Mouse (Mus musculus) lung, postnatal 14 days (tissue): Measurements from ENCODE around the gene Fmc1.
"Not testable (repeated sequence)": the region's sequence is repeated elsewhere in the genome, so short reads cannot be mapped to it uniquely, and the experiment has no call there.

Experiments used
- DNase-seq: peaks from one replicate; pipeline ENCODE4 v3.0.0; 2021

Gene Fmc1

DNA sequence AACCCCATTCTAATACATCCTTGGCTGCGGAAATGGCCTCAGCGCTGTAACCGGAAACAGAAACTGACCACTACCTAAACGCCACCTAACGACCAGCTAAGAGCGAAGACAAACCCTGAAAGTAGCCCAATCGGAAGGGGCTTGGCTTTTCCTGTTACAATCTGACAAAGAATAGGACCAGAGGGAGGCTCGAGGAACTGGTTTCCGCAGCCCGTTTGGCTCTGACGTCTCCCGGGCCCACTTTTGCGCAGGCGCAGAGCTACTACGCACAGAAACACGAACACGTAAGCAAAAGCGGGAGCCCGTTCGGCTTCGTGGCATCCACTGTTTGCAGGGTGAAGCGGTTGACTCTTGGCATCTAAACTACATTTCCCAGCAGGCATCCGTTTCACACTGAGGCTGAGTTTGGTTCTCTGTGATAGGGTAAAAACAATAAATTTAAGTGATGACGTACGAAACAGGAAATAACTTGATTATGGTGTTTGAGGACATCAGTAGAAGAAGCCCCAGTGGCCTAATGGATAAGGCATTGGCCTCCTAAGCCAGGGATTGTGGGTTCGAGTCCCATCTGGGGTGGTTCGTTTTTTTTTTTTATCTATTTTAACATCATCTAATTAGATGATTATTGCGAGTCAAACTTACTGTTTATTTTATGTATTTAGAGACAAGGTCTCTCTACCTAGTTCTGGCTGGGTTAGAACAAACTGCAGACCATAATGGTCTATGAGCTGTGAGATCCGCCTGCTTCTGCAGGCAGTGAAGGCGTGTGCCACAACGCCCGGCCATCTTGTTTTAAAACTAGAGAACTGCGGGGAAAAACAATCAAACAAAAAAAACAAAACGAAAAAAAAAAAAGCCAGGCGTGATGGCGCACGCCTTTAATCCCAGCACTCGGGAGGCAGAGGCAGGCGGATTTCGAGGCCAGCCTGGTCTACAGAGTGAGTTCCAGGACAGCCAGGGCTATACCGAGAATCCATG is at the start of gene Fmc1:
Gene Fmc1, plus strand, starts transcription at position 75 of the 978 bp plus-strand sequence.
- peak; percentile 96 for DNase-seq

DNA sequence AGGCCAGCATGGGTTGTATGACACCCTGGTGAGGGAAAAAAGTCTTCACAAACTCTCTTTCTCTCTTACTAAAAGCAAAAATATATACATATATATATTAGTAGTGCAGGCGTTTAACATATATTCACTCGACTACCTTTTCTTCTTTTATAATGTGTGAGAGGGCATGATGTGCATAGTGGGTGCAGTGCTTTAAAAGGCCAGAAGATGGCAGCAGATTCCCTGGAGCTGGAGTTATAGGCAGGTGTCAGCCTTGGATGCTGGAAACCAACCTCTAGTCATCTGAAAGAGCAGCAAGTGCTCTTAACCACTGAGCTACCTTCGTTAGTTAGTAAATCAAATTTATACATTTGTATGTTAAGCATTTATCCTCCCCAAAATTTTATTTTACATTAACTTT is 40.8 kb upstream of the Fmc1 start:
- peak; percentile 63 for DNase-seq

DNA sequence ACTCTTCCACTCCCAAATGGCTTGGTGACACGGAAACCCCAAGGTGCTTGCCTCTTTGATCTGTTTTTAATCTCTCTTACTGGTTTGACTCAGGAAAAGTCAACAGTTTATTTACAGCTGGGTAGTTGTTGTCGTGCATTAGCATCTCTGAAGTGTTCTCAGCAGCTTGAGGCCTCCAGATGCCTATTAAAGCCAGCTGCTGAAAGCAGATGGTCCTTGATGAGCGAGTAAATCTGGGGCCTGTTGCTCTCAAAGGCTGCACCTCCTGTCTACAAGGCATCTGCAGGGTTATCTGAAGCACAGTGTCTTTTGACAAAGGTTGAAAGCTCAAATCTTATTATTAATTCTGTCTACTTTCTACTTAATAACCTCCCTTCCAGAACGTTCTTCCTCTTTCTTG is 37.7 kb upstream of the Fmc1 start:
- DNase-seq: no peak

DNA sequence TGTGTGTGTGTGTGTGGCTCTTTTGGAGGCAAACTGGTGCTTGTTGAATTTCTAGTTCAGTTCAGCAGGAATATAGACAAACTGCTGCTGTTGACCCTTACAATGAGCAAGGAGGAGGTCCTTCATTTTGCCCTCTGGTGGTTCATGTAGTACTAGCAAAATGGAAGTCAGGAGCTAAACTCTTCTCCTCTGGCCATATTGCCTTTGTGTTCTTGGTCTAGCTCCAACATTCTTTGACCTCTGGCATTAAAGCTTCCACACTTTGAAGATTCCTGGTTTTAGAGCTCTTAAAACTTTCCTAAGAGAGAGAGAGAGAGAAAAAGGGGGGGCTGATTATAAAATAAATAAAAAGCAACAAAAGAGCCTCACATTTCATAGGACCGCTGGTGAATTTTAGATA is 21.2 kb upstream of the Fmc1 start:
- DNase-seq: no peak

DNA sequence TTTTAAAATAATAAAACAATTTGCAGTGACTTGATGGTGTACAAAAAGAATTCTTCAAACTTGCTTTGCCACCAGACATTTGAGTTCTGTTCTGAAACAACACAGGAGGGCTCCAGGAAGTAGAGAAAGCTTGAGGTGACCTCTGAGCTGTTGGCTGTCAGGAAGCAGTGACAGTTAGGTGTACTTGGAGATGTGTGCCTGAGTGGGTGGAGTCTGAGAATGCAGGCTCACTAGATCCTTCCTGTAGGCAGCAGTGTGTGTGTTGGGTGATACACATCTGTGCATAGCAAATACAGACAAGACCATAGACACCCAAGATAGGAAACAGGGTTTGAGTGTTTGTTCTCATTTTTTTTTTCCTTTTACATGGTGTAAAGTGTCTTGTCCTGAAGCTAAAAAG is 20.5 kb upstream of the Fmc1 start:
- DNase-seq: no peak

DNA sequence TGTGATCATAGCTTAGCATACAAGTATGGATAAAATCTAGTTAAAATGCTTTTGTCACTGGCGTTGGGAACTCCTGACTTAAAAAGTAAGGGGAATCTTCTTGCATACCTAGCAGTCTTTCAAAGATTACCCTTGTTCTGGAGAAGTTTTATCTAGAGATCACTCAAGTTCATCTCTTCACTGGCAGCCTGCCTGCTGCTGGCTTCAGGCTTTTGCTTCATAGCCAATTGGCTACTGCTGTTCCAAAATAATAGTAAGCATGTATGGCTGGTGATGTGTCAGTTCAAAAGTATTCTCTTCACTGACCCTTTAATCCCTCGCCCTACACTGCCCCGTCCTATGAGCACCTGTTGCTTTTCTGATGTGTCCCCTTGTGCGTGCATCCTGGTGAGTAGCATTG is 18.1 kb upstream of the Fmc1 start:
- no peak for DNase-seq

DNA sequence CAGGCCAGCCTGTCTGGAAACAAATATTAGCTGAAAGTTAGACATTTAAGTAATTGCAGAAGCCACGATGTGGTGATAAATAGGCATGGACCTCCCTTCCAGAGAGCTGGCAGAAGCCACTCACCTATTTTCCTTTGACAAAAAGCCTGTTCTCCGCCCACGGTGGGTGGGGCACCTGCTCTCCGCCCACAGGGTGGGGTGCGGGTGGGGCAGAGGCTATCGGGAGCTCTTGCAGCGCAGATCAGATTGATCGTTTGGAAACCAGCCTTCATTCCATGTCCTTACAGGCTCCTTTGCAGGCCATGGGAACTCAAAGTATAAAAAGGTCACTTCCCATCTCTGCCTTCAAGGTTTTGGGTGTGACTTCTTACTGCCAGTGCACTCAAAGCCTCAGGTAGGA is 9.5 kb upstream of the Fmc1 start:
- DNase-seq: peak; percentile 6

DNA sequence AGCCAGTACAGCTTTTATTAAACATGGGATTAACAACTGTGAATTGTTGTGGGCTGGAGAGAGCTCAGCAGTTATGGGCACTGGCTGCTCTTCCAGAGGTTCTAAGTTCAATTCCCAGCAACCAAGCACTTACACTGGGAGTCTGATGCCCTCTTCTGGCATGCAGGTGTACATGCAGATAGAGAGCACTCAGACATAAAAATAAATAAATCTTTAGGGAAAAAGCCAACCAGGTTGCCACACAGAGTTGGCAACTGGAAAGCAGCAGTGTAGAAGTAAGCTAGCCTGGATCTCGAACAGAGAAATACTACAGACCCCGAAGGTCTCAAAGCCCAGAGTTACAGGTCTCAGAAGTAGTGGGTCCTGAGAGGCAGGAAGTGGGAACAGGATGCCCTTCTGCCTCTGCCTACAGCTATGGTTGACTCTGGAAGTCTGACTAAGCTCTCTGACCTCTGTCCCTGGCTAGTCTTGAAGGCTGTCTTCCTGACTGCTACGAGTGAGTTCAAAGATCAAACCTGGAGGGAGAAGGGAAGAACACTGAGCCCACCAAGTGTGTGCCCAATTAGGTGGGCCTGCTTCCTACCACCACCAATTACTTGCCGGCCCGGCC is 2.0 kb upstream of the Fmc1 start:
- DNase-seq: peak; percentile 26

DNA sequence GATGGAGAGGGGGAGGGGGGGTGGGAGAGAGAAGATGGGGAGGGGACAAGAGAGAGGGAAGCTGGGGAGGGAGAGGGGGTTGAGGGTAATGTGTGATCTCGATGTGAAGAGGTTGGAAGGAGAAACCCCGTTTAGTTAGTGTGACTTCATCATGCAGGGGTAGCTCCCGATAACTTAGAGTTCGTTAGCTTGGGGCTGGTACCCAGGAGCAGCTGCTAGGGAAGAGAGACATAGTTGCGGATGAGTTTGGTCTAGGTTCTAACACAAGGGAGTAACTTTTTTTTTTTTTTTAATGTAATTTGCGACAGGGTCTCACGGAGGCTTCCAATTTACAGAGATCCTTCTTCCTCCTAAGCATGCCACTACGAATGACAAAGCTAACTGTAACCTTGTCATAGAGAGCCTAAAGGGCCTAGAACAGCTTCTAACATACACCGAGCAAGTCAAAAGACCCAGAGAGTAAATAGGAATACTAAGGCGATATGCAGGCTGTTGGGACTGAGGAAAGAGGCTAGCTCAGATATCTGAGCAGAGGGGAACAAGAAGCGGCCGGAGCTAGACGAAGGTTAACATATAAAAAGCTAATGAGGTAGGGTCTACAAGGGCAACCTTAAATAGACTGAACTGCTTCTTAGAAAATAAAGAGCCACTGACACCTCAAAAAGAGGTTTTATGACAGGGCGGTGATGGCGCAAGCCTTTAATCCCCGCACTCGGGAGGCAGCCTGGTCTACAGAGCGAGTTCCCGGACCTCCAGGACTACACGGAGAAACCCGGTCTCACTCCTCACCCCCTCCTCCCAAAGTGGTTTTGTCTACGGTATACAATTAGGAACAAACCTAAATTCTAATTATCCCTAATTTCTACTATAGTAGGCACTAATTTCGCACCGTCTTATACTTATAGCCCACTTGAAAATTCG is 542 bp upstream of the Fmc1 start:
- no peak for DNase-seq

DNA sequence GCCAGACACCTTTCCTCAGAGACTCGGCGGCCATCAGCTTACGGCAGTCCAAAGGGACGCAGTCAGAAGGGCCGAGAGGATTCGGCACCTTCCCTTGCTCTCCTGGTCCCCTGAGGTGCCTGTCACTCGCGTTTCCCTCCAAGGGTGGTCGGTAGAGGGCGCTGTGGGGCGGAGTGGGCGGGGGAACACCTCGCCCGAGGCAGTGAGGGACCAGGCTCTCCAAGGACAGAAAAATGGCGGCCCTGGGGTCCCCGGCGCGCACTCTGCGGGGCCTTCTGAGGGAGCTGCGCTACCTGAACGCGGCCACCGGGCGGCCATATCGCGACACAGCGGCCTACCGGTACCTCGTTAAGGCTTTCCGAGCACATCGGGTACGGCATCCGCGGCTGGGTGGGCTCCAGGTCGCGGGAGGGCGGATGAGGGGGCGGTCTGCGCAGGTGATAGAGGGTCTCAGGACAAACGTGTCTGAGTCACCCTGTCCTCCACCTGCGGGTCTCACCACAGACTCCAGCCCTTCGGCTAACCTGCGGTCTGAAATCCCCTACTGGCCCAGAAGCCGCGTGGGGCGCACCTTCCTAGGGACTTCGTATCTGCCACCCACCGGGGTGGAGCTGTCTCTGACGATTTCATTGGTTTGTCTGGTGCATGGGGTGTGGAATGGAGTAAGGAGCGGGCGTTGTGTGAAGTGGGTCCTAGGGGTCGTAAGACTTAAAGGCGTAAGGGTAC is 1.5 kb downstream of the Fmc1 start:
- DNase-seq: peak; percentile 100

DNA sequence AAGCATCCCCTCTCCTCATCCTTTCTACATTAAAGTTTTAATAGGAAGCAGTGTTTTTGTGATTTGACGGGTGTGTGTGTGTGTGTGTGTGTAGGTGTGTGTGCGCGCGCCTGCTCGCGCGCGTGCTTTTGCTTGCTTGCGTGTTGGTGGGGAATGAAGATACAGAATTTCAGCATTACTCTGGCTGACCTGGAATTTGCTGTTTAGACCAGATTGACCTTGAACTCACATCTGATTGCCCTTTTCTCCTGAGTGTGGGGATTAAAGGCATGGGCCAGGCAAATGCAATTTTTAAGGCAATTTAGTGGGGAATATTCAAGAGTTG is 2.0 kb downstream of the Fmc1 start:
- DNase-seq: no peak

DNA sequence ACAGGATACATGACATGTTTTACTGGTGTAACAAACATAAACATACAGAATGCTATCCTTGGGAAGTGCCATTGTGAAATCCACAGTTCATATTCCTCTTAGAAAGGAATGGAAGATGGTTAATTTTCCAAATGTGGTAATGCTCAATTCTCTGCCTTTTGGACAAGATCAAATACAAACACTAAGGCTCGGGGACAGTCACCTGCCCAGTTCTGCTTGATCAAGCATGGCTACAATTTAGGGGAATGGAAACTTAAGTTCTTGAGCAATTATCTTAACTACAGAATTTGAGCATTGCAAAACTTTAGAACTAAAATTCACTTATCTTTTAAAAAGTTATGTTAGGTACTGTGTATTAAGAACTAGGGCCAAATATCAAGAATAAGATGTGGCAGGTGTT is 2.5 kb downstream of the Fmc1 start:
- DNase-seq: no peak

DNA sequence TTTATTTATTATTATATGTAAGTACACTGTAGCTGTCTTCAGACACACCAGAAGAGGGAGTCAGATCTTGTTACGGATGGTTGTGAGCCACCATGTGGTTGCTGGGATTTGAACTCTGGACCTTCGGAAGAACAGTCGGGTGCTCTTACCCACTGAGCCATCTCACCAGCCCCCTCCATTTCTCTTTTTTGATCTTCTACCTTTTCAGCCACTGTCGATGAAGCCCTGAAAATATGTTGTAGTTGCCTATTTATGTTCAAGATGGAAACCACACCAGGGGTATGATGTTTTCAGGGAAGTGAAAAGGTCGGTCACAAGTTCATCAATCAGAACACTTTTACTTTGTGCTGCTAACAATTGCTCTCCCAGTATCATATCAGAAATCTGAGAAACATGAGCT is 10.8 kb downstream of the Fmc1 start:
- DNase-seq: not testable (repeated sequence)

DNA sequence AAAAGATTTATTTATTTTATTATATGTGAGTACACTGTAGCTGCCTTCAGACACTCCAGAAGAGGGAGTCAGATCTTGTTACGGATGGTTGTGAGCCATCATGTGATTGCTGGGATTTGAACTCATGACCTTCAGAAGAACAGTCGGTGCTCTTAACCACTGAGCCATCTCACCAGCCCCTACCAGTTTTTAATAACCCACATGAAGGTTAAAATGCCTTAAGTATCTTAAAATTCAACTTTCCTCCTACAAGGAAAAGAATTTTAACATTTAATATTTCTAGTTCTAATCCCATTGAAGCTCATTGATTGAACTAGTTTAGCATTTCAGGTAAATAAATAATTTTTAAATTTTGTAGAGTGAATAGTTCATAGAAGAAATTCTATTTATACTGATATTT is 13.7 kb downstream of the Fmc1 start:
- DNase-seq: not testable (repeated sequence)

DNA sequence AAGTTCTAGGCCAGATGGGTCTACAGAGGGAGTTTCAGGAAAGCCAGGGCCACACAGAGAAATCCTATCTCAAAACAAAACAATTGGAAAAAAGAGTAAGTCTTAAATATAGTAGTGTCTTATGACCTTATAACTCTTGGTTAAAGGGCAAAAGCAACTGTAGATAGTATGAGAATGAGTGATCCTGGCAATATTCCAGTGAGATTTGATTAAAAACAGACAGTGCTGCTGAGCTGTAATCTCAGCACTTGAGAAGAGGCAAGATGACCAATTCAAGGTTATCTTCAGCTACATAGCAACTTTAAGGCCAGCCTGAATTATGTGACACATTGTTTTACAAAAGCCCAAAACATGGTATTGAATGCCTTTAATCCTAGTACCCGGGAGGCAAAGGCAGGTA is 14.4 kb downstream of the Fmc1 start:
- DNase-seq: no peak

DNA sequence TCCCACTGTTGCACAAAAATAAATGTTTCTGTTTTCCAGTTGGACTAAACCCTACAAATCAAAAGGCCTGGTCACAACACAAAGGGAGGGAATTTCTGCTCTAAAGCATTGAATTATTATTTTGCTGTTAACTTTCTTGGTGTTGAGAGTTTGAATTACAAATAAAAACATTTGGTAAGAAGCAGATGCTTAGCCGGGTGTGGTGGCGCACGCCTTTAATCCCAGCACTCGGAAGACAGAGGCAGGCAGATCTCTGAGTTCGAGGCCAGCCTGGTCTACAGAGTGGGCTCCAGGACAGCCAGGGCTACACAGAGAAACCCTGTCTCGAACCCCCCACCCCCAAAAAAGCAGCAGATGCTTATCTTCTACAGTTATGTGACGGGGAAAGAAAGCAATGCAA is 15.3 kb downstream of the Fmc1 start:
- DNase-seq: not testable (repeated sequence)

DNA sequence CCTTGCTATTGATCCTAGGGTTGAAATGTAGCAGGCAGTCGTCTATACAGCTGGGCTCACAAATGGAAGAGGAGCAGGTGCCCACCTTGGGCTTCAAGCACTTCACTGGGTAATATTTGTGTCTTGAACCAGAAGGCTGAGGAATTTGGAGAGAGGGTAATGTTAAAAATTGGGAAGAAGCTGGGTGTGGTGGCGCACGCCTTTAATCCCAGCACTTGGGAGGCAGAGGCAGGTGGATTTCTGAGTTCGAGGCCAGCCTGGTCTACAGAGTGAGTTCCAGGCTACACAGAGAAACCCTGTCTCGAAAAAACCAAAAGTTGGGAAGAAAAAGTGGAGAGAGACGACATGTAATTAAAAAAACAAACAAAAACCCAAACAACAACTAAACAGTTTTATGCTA is 16.5 kb downstream of the Fmc1 start:
- not testable (repeated sequence) for DNase-seq

DNA sequence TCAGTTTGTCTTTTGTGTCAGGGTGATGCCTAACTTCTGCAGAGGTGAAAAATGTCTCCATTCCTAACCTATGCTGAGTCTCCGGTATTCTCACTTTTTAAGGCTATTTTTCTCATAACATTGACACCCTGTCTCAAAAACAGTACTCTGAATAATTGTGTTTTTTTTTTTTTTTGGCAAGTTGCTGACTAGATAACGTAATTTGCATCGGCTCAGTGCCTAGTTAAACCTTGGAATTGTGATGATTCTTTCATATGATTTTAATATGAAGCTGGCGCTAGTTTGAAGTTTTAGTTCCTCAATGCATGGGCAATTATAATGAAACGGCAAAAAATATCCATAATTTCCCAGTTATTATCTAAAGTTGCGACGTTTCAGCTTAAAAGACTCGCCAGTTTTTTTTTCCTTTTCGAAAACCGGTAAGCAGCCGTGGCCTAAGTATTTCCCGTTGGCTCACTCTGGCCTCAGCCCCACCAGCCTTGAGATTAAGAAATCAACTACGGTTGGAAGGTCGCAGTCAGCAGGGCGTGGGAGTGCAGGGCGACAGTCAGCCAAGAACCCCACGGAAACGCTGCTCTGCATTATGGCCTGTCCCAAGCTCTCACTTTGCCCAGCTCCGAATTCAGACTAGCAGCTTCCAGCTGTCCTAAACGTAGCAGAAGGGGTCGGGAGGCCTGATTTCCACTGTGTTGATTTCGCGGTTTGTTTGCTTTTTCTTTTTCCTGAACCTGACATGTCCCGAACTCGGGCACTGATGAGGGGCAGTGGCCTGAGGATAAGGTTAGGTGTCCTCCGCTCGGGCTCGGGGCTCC is 17.2 kb downstream of the Fmc1 start:
- peak; percentile 78 for DNase-seq

DNA sequence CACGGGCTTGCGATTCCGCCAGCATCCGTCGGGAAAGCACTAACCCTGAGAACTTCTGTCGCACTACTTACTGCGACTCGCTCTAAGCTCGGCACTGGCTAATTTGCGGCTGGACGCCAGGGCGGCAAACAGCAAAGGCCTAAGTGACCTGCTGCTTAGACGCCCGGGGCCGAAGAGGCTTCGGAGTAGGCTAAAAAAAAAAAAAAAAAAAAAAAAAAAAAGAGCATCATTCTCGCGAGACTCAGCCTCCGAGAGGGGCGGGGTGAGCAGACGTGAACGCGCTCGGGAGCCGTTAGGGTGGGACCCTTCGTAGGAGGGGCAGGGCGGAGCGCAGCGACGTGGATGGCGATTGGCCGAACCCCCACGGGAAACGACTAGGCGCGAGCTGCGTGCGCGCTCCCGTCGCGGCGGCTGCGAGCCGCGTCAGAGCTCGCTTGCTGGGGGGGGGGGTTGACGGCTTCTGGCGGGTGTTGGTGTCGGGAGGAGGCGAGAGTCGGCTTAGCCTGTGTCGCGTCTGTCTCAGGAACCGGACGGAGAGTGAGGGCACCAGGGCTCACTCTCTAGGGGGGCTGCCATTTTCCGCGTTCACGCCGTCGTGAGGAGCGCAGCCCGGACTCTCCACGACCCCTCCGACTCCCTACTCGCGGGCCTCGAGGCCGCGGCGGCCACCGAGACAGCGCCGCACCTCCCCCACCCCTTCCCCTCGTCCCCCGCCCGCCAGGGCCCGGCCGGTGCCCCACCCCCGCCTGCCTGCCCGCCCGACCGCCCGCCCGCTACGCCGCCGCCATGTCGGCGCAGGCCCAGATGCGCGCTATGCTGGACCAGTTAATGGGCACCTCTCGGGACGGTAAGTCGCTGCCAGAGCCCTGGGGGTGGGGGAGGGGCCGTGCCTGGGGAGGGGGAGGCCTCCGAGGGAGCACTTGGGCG is 18.0 kb downstream of the Fmc1 start, which contains the start of gene Luc7l2:
Gene Luc7l2, plus strand, starts transcription at position 273 of the 927 bp plus-strand sequence.
- peak; percentile 96 for DNase-seq

DNA sequence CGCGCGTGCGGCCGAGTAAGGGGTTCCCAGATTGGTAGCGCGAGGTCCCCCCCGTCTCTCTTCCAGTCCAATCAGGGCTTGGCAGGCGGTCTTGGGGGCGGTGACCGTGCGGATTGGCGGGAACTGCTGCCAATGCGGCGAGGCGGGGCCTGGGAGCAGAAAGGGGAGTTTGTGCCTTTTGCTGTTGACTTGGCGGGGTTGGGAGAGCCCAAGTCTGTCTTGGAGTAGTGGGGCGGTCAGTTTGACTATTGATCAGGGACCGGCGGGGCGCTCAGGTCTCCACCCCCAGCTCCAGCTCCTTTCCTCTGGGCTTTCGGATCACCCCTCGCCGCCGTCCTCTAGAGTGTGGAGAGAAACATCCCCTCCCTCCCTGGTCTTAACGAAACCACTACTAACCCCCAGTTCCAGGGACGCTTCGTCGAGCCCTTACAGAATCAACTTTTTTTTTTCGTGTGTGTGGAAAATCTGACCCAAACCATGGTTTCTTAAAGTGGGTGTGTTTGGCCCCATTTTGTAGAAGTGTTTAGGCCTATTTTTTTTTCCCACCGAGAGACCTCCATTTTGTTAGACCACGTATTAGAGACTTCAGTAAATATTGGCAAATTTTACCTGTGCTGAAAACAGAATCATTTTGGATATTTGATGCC is 18.8 kb downstream of the Fmc1 start:
- DNase-seq: peak; percentile 98
